Mouse (Mus musculus): ENCODE data around the gene Ckap4. TPM values are rescaled to one million over a fixed set of nuclear protein-coding genes. Genes with fewer than 3 reads are reported as not detected.

The Ckap4 gene
- polyA plus RNA-seq, 1 experiment from 2014 or later = 177 TPM

DNA sequence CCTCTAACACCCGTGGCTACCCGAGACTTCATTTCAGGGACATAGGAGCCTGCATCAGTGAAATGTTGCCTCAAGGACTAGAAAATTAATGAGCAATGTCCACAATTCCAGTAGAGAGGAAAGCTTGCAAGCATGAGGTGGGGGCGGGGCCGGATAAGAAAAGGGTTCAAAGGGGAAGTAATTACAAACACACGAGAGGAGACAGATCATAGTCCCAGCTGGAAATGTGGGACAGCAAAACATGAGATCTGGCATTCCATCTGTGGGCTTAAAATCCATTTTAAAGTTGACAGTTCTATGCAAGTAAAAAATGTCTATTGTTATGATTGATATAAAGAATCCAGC lies 52.6 kb downstream of the Ckap4 start:
- ATAC-seq (ENCODE audit: insufficient read depth) (peak; percentile 57), DNase-seq (peak; percentile 71)
- Histone ChIP-seq H3K27ac (ENCODE audit: low read depth) (peak overlapping the region; percentile 58; the same call in 1 of the 2 replicates), H3K9me3 (ENCODE audit: low read depth, low read length) (no peaks in the 10 kb centered on the region), H3K9ac (no peak overlapping the region), H3K4me1 (ENCODE audit: insufficient read depth) (peaks cover 7% of the 10 kb centered on the region), H3K27me3 (ENCODE audit: insufficient read depth, low read length) (no peaks in the 10 kb centered on the region), H3K4me3 (ENCODE audit: low read depth, low read length) (no peak overlapping the region), H3K4me2 (no peak overlapping the region), H3K36me3 (ENCODE audit: insufficient read depth) (no peaks in the 10 kb centered on the region)
- WGBS = 37% methylated on average over 5 of the region's 5 CpGs
- no peak for TF ChIP-seq CTCF (IDR thresholded peaks at IDR 0.05; ENCODE audit: low read depth)

DNA sequence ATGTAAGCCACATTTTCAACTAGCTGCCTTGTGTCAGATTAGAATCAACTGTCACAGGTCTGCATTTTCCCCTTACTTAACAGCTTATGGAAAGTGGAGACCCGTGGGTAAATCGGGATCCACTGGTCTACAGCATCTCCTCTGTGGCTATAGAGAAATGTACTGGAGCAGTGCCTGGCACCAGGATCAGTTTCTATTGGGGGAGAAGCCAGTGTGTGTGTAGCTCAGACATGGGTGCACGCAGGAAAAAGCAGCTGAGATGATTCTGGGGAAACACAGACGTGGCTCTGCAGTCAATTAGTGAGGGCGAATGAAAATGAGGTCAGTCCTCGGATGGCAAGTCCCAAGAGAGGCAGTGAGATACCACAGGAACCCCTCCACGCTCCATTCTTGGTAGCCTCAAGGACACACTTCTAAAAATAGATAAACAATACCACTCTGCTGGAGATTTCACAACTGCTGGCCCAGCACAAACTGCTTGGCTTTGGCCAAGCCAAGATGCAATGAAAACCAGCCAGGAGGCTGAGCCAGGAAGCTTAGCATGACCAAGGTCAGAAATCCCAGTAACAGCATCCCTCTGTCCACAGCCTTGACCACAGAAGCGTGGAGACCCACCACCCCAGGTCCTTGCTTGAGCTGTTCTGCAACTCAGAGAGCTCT lies 53.1 kb downstream of the Ckap4 start:
- H3K4me2 ChIP-seq = no peak overlapping the region
- peaks cover 9% of the 10 kb centered on the region for H3K4me1 ChIP-seq (ENCODE audit: insufficient read depth)
- ATAC-seq (ENCODE audit: insufficient read depth) (peak; percentile 21; the same call in 1 of the 2 replicates), DNase-seq (peak; percentile 70)
- H3K9me3 ChIP-seq (ENCODE audit: low read depth, low read length) = no peaks in the 10 kb centered on the region
- H3K4me3 ChIP-seq (ENCODE audit: low read depth, low read length) = no peak overlapping the region
- no peaks in the 10 kb centered on the region for H3K27me3 ChIP-seq (ENCODE audit: insufficient read depth, low read length)
- TF ChIP-seq CTCF (IDR thresholded peaks at IDR 0.05; ENCODE audit: low read depth) = no peak
- H3K9ac ChIP-seq = no peak overlapping the region
- H3K27ac ChIP-seq (ENCODE audit: low read depth) = peak overlapping the region; percentile 58
- WGBS = 48% methylated on average over 8 of the region's 8 CpGs
- no peaks in the 10 kb centered on the region for H3K36me3 ChIP-seq (ENCODE audit: insufficient read depth)

DNA sequence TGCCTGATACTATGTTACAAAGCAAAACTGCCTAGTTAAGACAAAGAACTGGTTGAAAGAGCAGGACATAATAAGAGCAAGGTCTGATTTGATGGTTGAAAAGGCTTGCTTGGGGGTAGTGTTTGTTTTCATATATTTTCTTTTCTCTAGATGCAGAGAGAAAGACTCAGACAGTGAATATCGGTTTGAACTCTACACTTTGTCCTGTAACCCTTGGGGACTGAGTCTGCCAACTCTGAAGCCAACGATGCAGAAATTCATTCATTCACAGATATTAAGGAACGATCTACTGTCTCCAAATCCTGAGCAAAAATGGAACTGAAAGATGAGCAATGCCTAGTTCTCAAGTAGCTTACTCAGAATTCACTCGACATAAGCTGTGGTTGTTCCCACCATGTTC lies 53.7 kb downstream of the Ckap4 start:
- ATAC-seq (ENCODE audit: insufficient read depth) (no peak), DNase-seq (no peak)
- no peaks in the 10 kb centered on the region for H3K9me3 ChIP-seq (ENCODE audit: low read depth, low read length)
- WGBS = 83% methylated on average over 4 of the region's 4 CpGs
- H3K36me3 ChIP-seq (ENCODE audit: insufficient read depth) = no peaks in the 10 kb centered on the region
- H3K4me1 ChIP-seq (ENCODE audit: insufficient read depth) = peaks cover 9% of the 10 kb centered on the region
- no peak overlapping the region for H3K27ac ChIP-seq (ENCODE audit: low read depth)
- no peak overlapping the region for H3K4me3 ChIP-seq (ENCODE audit: low read depth, low read length)
- H3K27me3 ChIP-seq (ENCODE audit: insufficient read depth, low read length) = no peaks in the 10 kb centered on the region
- TF ChIP-seq CTCF (IDR thresholded peaks at IDR 0.05; ENCODE audit: low read depth) = no peak
- H3K9ac ChIP-seq = no peak overlapping the region
- no peak overlapping the region for H3K4me2 ChIP-seq

DNA sequence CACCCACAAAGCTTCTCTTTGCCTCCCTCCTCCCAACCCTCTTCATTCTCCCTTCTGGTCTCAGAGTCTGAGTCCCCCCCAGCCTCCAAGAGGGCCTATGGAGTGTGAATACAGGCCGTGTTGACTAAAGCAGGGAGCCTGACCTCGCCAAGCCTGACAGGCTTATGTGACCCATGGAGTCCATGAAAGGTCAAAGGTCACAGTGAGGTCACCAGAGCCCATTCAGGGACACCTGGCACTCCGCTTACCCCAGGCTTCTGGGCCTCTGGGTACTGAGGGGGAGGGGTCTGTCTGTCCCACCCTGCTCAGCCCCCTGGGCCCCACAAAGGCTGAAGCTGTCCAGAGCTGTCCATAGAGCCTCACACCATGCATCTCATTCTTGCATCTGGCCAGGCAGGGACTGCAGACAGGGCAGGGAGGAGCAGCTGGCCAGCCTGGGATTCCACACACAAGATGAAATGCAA lies 56.2 kb downstream of the Ckap4 start:
- no peaks in the 10 kb centered on the region for H3K36me3 ChIP-seq (ENCODE audit: insufficient read depth)
- H3K27ac ChIP-seq (ENCODE audit: low read depth) = no peak overlapping the region
- peak; percentile 39 for DNase-seq
- no peak overlapping the region for H3K4me2 ChIP-seq
- H3K9me3 ChIP-seq (ENCODE audit: low read depth, low read length) = no peaks in the 10 kb centered on the region
- peak; percentile 80 for ATAC-seq (ENCODE audit: insufficient read depth)
- H3K4me3 ChIP-seq (ENCODE audit: low read depth, low read length) = no peak overlapping the region
- H3K4me1 ChIP-seq (ENCODE audit: insufficient read depth) = peaks cover 9% of the 10 kb centered on the region
- no peaks in the 10 kb centered on the region for H3K27me3 ChIP-seq (ENCODE audit: insufficient read depth, low read length)
- H3K9ac ChIP-seq = no peak overlapping the region
- WGBS = 14% methylated on average over 3 of the region's 3 CpGs
- no peak for TF ChIP-seq CTCF (IDR thresholded peaks at IDR 0.05; ENCODE audit: low read depth)

DNA sequence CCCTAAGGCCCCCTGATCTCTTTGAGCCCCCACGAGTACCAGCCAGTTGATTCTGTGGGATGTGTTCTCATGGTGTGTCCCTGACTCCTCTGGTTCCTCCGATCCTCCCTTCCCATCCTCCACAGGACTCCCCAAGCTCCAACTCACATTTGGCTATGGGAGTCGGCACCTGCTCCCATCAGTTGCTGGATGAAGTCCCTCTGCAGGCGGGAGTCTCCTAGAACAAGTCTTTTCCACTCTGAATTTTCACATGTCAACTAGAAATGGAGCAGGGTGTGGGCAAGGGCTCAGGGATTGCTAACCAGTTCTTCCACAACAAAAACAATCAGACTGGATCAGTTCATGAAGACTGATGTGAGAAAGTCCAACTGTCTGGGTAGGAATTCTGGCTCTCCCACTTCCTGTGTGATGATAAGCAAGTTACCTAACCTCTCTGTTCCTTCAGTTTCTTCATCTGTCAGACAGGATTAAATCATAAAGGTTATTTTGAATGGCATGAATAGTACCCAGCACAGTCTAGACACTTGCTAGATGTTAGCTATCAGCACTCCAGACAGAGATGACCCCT lies 56.7 kb downstream of the Ckap4 start:
- H3K36me3 ChIP-seq (ENCODE audit: insufficient read depth) = no peaks in the 10 kb centered on the region
- DNase-seq (no peak), ATAC-seq (ENCODE audit: insufficient read depth) (no peak; the same call in 1 of the 2 replicates)
- H3K4me3 ChIP-seq (ENCODE audit: low read depth, low read length) = no peak overlapping the region
- no peak overlapping the region for H3K4me2 ChIP-seq
- H3K4me1 ChIP-seq (ENCODE audit: insufficient read depth) = peaks cover 9% of the 10 kb centered on the region
- no peak overlapping the region for H3K27ac ChIP-seq (ENCODE audit: low read depth)
- H3K9me3 ChIP-seq (ENCODE audit: low read depth, low read length) = no peaks in the 10 kb centered on the region
- H3K9ac ChIP-seq = no peak overlapping the region
- TF ChIP-seq CTCF (IDR thresholded peaks at IDR 0.05; ENCODE audit: low read depth) = no peak
- 46% methylated on average over 4 of the region's 4 CpGs for WGBS
- H3K27me3 ChIP-seq (ENCODE audit: insufficient read depth, low read length) = no peaks in the 10 kb centered on the region

Other genes starting within 250 kb of the Ckap4 start
- 1.5 and 1.8 TPM in 2 replicates for gene Nuak1, start 93.5 kb downstream of the Ckap4 start, polyA plus RNA-seq (2014; fragmentation: Nextera tagmentation; extraction: Ambion mirVana)
- 15.1 and 17.4 TPM in 2 replicates for gene Tcp11l2, start 42.6 kb upstream of the Ckap4 start, polyA plus RNA-seq (2014; fragmentation: Nextera tagmentation; extraction: Ambion mirVana)
- gene Polr3b, start 88.2 kb upstream of the Ckap4 start, polyA plus RNA-seq (2014; fragmentation: Nextera tagmentation; extraction: Ambion mirVana) = 15.7 and 16.4 TPM in 2 replicates
- not detected in 2 replicates for gene Rfx4, start 222.0 kb upstream of the Ckap4 start, polyA plus RNA-seq (2014; fragmentation: Nextera tagmentation; extraction: Ambion mirVana)

All from lung, embryonic 14.5 days (tissue).